Mouse (Mus musculus) cortical plate, adult 2 months (tissue): ENCODE measurements at regions not wholly inside any gene's neighbourhood (a gene's known extent, or its start where the extent isn't known, plus 50 kb on each side); places are given as distances from the start of the nearest gene placed in this dataset.

ENCODE experiments used
- CTCF ChIP-seq: fragments of 200-500 bp; IDR thresholded peaks from 2 replicates; pipeline ENCODE4 v1.5.1; 2011; ENCODE audit warnings: mild to moderate bottlenecking, control low read depth, low read length; ENCODE audit not compliant: insufficient read depth; ENCODE audit errors: extremely low read depth
- POLR2A ChIP-seq: fragments of 200-500 bp; IDR thresholded peaks from 2 replicates; pipeline ENCODE4 v1.6.1; 2011; ENCODE audit warnings: mild to moderate bottlenecking, low read length, control low read depth; ENCODE audit not compliant: insufficient read depth; ENCODE audit errors: extremely low read depth

- TF ChIP-seq POLR2A = no peak
- no peak for TF ChIP-seq CTCF
These were observed 113.4 kb upstream of the Trib2 start for GRCm38 (mm10) chr12:15930155-15930554.
